Mouse (Mus musculus) bone marrow, adult 2 months (tissue): ENCODE data around the gene Wdr17.

Experiments used
- CTCF ChIP-seq: fragments of 200-500 bp; IDR thresholded peaks from 2 replicates; pipeline ENCODE4 v1.5.1; 2011; ENCODE audit warnings: low read length, control low read depth; ENCODE audit not compliant: control insufficient read depth, insufficient read depth
- POLR2A ChIP-seq: fragments of 200-500 bp; IDR thresholded peaks from 2 replicates; pipeline ENCODE4 v1.6.1; 2011; ENCODE audit warnings: low read depth, mild to moderate bottlenecking, control low read depth, low read length, borderline replicate concordance; ENCODE audit not compliant: control insufficient read depth

DNA sequence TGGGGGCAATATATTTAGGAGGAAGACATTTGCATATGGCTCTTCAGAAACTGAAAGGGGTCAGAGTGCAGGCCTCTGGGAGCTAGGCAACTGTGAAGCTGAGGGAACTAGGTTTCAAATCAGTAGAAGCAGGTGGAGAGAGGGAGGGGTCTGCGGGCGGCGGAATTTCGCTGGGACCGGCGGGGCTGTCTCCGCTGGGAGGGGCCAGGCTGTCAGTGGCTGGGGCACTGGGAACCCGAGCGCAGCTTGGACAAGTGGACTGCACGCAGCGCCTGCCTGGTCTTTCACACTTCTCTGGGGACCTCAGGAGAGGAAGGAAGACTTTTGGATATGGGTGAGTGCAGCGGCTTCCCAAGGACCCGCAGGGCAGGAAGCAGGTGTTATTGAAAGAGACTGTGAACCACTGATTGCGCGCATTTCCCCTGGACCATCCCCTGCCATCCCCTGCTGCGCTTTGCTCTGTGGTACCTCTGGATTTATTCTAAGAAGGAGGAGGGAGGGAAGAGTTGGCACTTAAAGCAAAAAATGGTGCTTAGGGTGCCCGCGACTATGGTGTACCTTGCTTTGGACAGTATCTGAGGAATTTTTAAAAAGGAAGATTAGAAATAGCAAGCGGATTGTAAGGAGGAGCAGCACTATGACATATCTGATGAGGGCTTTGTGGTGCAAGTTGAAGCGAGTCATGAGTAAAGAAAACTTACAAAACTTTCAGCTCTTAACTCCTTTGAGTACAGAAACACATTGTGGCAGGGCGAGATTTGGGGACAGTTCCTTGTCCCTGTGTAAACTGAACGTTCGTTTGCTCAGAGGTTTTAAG is 107.5 kb downstream of the Wdr17 start:
- no peak for TF ChIP-seq CTCF
- no peak for TF ChIP-seq POLR2A
